Mouse (Mus musculus) telencephalon, adult 2 months (tissue): Measurements from ENCODE around the gene Lrrc55.
"Not testable (repeated sequence)": the region's sequence is repeated elsewhere in the genome, so short reads cannot be mapped to it uniquely, and the experiment has no call there.

ENCODE experiments used
- DNase-seq: peaks from one replicate; pipeline ENCODE4 v3.0.0-alpha.2; 2011; ENCODE audit warnings: low read depth, low spot score

Lrrc55 gene

DNA sequence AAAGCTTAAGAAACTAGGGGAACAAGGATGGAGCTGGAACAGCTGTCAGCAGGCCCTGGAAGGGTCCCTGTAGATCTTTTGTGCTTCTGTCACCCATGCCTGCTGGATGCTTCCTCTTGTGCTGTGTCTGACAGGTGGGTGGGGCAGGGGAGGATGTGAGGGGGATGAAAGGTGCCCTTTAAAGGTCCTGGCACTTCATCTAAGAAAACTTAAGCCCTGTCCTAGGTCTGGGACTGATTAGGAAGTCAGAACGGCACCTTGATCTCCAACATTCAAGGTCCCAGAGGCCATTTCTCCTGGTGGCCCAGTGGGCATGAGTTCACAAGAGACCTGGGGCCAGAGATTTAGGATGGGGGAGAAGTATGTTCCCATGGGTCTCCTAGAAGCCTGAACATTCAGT, at the start of gene Lrrc55:
Gene Lrrc55 (minus strand): TSS at position 297 of the 400 bp plus-strand sequence.
- DNase-seq = no peak

DNA sequence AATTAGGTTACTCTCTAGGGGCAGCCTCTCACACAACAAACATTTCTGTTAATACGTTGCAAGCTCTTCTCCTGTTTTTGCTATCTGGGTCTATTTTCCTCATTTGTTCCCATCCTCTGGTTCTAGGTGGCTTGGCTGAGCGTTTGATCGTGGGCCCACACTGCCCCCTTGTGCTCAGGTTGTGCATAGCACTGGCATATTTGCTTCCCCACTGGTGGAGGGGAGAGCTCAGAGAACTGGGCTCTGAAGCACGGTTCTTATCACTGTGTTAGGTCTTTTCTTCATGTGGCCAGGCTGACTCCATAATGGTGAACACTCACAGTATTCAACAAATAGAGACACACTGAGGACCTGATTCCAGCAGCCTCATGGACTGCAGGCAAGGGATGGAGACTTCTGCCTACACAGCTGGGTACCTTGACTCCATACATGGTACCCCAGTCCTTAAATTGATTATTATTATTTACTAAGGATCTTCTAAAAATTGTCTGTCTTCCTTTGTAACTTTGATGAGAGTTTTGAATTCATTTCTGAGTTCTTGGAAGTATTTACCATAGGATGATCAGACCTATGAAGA, 49.6 kb upstream of the Lrrc55 start:
- peak; percentile 35 for DNase-seq

DNA sequence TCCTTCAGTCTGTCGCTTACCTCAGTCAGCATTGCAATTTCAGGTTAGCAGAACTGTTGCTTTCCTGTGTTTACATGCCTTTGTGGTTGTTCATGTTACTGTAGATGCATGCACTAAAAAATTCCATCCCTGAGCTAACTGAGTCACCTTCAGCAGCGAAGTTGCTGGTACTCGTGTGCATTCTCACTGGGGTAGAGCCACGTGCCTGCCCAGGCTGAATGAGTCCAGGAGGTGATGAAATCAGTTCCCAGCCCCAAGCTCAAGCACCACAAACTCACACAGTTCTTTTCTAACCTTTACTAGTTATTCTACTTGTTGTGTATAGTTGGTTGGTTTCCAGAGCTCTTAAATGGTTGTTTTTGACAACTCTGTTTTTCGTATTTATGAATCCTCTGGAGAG, 48.7 kb upstream of the Lrrc55 start:
- DNase-seq = no peak

DNA sequence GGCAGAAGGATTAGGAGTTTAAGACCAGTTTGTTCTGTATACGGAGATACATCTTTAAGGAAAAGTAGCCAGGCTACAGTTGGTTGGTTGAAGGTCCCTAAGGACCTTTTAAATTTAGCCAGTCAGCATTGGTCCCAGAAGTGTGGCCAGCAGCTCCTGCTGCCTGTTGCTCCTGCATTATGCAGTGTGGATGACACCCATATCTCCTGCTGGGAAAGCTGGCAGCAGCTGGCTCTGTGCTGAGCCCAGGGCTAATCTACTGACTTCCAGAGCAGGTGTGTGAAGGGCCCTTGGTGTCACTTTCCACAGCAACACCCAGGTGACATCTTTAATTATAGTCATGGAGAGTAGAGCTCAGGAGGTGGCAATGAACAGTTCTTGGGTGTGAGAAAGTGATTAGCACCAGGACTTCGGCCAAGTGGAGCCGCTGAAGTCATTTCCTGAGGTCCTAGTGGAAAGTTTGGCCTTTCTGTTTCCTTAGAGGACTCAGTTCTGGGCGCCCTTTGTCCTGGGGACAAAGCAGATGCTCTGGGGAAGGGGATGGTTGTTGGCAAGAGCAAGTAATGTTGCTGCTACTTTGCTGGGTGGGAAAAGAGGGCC, 41.2 kb upstream of the Lrrc55 start:
- DNase-seq = no peak

DNA sequence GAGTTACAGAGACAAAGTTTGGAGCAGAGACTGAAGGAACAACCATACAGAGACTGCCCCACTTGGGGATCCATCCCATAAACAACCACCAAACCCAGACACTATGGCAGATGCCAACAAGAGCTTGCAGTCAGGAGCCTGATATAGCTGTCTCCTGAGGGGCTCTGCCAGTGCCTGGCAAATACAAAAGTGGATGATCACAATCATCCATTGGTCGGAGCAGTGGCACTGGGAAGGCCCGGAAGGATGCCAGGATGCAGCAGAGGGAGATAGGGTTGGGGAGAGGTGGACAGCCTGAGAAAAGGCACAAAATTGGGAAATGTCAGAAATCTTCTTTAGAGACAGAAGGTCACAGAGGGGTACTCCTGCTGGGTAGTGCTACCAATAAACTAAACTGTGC, 40.2 kb upstream of the Lrrc55 start:
- not testable (repeated sequence) for DNase-seq

DNA sequence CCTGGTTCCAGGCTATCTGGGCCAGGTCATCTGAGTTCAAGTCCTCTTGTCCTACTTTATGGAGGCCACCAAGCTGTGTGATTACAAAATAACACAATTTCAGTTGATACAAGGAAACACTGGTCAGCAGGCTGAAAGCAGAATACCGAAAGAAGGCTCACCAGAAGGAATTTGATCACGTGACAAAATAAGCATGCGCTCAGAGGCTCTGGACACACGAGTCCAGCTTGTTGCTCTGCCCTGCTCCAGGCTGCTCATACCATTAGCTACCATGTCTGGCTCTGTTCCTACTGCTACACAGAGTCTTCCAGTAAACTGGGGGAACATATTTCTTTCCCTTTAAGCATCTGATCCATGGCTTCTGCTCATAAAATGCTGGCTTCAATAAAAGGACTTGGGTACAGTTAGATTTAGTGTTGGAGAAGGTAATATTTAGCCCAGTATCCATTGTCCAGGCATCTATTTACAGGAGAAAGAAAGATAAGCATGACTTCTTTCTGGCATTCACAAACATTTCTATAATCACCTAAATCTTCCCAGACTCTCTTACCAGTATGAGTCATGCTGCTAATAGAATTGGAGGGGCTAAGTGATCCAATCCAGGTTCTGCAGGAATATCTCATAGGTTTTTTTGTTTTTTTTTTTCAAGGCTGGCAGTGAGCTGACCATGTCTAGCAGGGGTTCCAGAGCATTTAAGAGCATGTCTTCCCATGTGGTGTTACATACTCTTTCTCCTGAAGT, 33.9 kb upstream of the Lrrc55 start:
- DNase-seq = no peak

DNA sequence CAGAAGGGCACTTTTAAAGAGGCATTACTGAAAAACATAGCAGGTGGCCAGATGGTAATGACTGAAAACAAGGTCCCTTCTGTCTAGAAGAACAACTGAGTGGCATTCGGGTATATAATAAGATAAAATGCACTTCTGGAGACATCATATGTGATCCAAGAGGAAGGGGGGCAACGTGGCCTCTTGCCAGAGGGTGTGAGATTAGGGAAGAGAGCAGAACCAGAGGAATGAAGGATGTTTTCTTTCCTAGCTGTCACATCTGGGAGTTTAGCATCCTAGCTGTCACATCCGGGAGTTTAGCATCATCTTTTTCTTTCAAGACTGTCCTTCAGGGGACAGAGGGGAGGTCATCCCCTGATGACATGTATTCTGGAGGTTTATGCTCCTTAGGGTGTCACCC, 32.6 kb upstream of the Lrrc55 start:
- no peak for DNase-seq

DNA sequence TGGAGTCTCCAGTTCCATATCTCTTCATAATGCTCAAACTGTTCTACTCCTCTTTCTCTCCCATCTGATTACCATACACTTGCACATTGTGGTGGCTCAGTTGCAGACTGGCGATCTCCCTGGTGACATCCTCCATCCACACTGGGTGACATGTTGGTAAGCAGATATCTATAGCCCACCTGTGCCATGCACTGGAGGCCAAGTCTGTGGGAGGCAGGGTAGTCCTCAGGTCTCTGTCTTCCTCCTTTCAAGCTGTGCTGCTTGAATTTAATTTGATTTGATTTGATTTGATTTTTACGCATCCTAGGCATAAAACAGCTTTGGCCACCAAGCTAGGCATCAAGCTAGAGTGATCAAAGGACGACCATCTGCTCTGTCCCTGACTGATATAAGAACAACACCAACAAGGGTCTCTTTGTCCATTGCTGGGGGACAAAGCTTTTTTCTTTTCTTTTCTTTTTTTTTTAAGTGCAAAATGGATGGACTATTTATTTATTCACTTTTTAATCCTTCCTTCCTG, 30.9 kb upstream of the Lrrc55 start:
- DNase-seq = no peak

DNA sequence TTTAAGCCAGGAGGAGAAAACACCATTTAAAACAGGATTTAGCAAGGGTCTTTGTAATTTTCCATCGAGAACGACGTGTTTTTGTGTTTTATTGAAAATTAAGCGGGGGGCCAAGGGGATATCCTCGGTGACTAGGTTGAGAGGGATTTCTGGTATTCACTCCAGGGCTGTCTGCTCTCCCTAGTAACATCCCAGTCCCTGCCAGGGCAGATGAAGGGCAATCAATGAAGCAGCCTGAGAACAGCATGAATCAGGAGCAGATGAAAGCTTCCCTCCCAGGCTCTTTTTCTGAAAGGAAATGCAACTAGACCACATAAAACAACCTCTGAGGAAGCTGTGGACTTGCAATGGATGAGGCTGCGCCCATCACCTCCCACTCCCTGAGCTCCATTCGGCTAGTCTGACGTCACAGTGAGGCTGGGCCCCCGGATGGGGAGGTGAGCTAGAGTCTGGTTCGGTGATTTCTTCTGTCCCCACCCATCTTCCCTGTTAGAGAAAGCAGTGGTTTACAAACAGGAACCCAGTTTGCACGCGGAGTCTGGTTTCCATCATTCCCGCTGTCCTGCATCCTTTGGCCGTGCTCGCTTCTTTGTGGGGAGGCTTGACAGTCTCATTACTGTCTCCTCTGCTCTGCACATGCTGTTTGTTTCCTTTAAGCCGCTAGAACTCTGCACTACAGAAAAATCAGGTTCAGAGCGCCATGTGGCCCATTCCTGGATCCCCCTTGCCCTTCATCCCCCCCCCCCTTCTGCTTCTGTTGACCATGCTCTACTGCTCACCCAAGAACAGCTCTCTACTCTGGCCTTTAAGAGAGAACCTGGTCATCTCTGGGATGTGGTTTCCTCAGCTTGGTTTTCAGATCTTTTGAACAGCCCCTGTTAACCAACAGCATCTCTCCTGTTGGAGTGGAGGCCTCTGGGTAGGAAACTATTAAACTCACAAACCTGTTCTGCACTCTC, 27.5 kb upstream of the Lrrc55 start:
- no peak for DNase-seq

DNA sequence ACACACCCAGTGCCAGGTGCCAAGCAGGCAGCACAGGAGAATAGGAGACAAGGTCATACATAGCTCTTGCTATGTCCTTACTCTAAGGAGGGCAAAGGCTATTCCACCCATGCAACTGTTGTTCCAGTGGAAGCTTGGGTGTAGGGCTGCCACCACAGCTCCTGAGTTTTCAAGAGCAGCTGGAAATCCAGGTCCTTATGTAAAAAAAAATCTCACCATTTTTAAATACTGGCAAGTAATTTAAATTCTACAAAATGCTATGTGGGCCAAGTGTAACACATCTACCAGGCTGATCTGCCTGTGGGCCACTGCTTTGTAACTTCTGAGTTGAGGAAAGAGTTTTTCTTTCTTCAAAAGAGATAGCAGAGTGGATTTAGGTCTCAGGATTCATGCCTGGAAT, 19.6 kb upstream of the Lrrc55 start:
- no peak for DNase-seq

DNA sequence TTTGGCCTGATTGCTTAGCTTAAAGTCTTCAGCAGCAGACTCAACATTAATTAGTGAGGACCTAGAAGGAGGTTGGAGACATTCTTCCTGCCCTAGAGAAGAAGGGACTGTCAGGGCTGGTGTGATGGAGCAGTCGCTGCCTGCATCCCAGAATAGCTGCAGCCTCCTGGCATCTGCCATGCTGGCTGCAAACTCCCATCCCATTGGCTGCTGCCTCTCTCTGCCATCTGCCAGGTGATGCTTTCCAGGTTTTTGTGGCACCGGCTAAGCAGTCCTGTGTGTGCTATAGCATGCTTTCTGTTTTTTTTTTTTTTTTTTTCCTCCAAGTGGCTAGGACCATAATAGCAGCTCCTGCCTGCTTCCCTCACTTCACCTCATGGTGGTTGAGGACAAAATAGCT, 16.7 kb upstream of the Lrrc55 start:
- peak; percentile 91 for DNase-seq

DNA sequence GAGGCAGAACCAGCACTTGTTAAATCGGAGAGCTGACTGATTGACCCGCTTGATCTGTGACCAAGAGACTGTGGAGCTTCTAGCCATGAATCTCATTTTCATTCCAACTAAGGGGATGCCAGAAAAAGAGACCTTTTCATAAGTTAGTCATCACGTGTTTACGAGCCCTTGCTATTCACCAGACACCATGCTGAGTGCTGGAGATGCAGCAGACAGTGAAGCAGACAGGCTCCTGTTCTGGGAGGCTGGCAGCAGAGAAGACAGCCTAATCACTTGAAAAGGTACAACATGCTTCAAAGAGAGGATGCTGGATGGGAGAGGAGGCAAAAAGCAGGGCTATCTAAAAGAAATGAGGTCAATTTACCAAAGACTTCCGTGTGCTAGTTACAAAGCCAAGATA, 12.3 kb upstream of the Lrrc55 start:
- no peak for DNase-seq

DNA sequence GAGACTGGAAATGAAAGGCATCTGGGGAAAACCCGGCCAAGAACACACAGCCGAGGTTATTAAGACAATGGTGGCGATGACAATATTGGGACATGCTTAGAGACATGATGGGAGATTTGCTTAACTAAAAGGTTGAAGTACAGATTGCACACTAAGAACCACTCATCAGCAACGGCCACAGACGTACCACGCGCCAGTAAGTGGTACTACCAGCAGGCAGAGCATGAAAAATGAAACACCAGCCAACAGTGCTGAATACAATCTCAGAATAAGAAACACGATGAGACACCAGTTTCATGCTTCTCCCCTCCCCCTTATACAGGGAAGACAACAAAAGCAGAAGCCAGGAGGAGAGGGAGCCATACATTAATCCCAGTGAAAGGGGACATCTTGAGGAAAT, 8.2 kb upstream of the Lrrc55 start:
- DNase-seq = no peak

DNA sequence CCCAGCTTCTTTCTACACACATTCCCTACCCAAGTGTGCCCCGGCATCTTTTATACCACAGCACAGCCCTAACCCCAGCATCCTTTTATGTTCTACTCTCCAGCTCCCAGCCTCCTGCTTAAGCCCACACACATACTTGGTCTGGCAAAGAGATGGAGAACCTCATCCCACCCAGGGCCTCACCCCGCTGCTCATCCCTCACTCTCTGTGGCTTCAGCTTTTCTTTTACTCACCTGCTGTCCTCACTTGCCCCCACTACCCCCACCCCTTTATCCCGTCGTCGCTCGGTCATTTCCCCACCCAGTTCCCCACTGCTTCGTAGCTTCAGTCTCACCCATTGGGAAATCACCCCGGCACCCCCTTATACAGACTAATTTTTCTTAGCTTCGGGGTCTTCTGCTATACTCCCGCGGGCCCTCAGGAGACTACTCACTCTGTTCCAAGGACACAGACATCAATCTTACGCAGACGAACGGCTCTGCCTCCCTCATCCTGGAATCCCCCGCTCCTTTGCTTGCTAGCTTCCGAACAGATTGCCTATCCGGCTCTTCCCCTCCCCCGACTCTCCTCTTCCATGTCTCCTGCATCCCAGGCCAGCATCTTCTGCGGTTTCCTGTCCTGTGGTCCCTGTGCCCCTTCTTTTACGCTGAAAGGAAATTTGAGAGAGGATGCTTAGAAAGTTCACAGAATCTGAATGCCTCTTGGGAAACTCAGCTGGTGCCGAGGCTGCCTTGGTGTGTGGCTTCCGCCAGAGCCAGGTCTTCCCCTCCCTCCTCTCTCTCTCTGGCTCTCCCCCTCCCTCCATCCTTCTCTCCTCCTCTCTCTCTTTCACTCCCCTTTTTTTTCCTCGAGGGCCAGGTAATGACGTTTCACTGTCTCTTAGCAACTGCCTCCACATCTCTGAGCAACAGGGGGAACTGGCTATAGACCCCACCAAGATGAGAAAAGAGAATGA, 1.3 kb upstream of the Lrrc55 start:
- DNase-seq = peak; percentile 55

DNA sequence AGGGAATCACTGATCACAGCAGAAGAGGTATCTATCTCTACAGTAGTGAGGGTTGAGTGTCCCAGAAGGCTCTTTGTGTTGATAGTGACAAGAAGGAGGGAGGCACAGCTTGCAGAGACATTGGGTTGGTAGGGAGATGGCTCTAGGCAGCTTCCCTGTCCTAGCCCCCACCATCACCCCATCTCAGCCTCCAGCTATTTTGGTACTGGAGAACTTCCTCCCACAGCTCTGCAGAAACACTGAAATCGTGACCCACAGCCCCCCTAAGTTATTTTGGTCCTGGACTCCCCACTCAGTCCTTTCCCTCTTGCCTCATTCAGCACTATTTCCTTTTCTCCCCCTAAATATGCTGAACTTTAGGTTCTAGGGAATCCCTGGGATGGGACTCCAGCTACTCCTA, 2.4 kb downstream of the Lrrc55 start:
- peak; percentile 51 for DNase-seq

DNA sequence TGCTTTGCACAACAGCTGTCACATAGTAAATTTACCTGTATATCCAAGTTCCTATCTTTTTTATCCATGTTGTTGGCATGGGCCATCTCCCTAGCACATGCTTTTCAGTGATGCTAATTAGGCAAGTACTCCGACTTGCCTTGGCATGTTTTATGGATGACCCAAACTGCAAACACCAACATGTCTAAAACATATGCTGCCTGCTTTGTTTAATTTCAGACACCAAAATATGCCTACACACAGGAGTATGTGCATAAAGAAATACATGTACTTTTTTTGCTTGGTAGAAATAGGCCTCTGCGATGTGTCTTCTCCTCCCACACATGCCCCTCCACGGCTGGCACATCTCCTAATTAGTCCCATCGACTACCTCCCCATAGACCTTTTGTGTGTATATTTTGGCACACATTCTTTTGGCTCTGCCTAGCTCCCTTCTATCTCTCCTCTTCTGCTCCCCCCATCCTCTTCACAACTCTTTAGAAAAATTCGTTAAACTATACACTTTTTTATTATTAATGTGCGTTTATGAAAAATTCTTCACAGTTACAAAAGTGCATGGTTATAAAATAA, 9.3 kb downstream of the Lrrc55 start:
- DNase-seq = no peak

DNA sequence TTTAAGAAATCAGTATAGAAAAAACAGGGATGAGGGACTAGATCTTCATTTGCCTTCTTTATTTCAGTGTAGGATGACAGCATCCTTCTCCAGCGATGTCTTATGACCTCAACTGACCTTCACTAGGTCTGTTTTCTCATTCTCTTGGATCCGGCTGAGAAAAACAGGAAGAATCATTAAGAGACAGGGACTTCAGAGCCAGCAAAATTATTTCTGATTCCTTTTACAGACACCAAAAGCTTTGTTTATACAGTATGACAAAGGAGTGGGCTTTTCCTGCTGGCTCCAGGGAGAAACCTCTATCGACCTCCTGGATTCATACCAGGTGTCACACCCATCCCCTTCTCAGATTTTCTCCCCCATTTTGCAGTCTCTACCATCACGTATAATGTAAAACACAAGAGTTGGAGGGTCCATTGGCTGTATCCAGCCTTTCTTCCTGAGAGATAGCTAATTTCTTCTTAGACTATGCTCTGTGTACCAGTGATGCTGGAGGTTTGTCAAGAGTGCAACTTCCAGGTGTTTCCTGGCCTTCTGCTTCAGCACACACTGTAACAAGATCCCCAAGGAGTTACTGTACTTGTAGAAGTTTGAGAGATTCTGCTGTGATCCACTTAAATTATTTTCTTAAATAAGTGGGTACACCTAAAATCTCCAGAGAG, 18.7 kb downstream of the Lrrc55 start:
- no peak for DNase-seq

DNA sequence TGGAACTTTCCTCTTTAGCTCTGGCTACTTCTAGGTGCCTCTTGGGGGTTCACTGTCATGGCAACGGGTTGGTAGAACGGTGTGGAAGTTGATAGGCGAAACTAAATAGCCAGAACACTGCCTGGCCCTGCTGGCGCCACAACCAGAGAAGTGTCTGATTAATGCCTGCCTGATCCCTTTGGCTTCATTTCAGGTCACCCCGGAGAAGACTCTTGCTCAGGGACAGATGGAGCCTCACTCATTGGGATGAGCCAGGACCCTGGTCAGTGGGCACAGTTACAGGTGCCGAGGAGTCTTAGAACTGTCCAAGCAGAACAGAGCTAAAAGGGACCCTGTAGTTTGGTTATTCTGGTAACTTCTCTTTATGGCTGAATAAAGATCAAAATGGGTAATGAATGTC, 23.5 kb downstream of the Lrrc55 start:
- no peak for DNase-seq

DNA sequence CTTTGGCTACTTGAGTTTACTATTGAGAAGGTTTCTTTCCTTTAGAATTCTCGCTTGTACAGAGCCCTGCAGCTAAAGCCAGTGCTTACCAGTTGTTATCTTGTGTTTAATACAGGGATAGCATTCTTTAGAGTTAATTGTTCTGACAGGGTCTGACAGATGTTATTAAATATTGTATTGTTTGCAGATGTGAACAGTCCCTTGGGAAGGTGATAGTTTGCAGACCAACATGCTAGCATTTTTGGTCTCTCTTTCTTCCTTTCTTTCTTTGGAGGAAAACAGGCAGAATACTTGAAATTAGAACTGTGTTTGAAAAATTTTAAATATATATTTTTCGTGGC, 24.3 kb downstream of the Lrrc55 start:
- DNase-seq = no peak
